Mouse (Mus musculus): Measurements from ENCODE around the gene Lrrc17.

The Lrrc17 gene

GRCm38 (mm10) chr5:21543409-21544201, at the start of gene Lrrc17:
TSS of gene Lrrc17 (plus strand) at chr5:21543559.
- no peak for DNase-seq (ENCODE audit: low spot score in 2 of 2)

GRCm38 (mm10) chr5:21494781-21495180, 48.6 kb upstream of the Lrrc17 start:
- no peak for DNase-seq (ENCODE audit: low spot score in 2 of 2)

GRCm38 (mm10) chr5:21496321-21496720, 47.0 kb upstream of the Lrrc17 start:
- no peak for DNase-seq (ENCODE audit: low spot score in 2 of 2)

GRCm38 (mm10) chr5:21496881-21497280, 46.5 kb upstream of the Lrrc17 start:
- DNase-seq (ENCODE audit: low spot score in 2 of 2), result no peak

- DNase-seq (ENCODE audit: low spot score in 2 of 2), result no peak
These were observed 44.9 kb upstream of the Lrrc17 start for GRCm38 (mm10) chr5:21498490-21498889.

- DNase-seq (ENCODE audit: low spot score in 2 of 2), result no peak
These were observed 44.4 kb upstream of the Lrrc17 start for GRCm38 (mm10) chr5:21498925-21499324.

GRCm38 (mm10) chr5:21500133-21500532, 43.2 kb upstream of the Lrrc17 start:
- no peak for DNase-seq (ENCODE audit: low spot score in 2 of 2)

GRCm38 (mm10) chr5:21500941-21501340, 42.4 kb upstream of the Lrrc17 start:
- no peak for DNase-seq (ENCODE audit: low spot score in 2 of 2)

- peak in 1 of 2 experiments; percentile 15 for DNase-seq (ENCODE audit: low spot score in 2 of 2)
These were observed 40.3 kb upstream of the Lrrc17 start for GRCm38 (mm10) chr5:21502936-21503610.

GRCm38 (mm10) chr5:21505159-21505558, 38.2 kb upstream of the Lrrc17 start:
- DNase-seq (ENCODE audit: low spot score in 2 of 2), result no peak

- DNase-seq (ENCODE audit: low spot score in 2 of 2), result no peak
These were observed 36.5 kb upstream of the Lrrc17 start for GRCm38 (mm10) chr5:21506887-21507286.

GRCm38 (mm10) chr5:21509801-21510200, 33.6 kb upstream of the Lrrc17 start:
- DNase-seq (ENCODE audit: low spot score in 2 of 2), result no peak

GRCm38 (mm10) chr5:21513363-21513762, 30.0 kb upstream of the Lrrc17 start:
- no peak for DNase-seq (ENCODE audit: low spot score in 2 of 2)

GRCm38 (mm10) chr5:21517562-21517961, 25.8 kb upstream of the Lrrc17 start:
- no peak for DNase-seq (ENCODE audit: low spot score in 2 of 2)

- DNase-seq (ENCODE audit: low spot score in 2 of 2), result no peak
These were observed 25.2 kb upstream of the Lrrc17 start for GRCm38 (mm10) chr5:21518207-21518606.

GRCm38 (mm10) chr5:21519166-21519565, 24.2 kb upstream of the Lrrc17 start:
- no peak for DNase-seq (ENCODE audit: low spot score in 2 of 2)

- no peak for DNase-seq (ENCODE audit: low spot score in 2 of 2)
These were observed 16.4 kb upstream of the Lrrc17 start for GRCm38 (mm10) chr5:21526835-21527485.

GRCm38 (mm10) chr5:21527488-21527911, 15.9 kb upstream of the Lrrc17 start:
- DNase-seq (ENCODE audit: low spot score in 2 of 2), result no peak

GRCm38 (mm10) chr5:21528068-21528842, 15.1 kb upstream of the Lrrc17 start:
- DNase-seq (ENCODE audit: low spot score in 2 of 2), result no peak

- DNase-seq (ENCODE audit: low spot score in 2 of 2), result no peak
These were observed 14.1 kb upstream of the Lrrc17 start for GRCm38 (mm10) chr5:21529110-21529720.

- DNase-seq (ENCODE audit: low spot score in 2 of 2), result no peak
These were observed 11.2 kb upstream of the Lrrc17 start for GRCm38 (mm10) chr5:21532126-21532525.

Measured in frontal cortex, postnatal 14 days (tissue).